Mouse (Mus musculus): ENCODE measurements at regions not wholly inside any gene's neighbourhood (a gene's known extent, or its start where the extent isn't known, plus 50 kb on each side); places are given as distances from the start of the nearest gene placed in this dataset.
A peak's percentile ranks its signal among the peaks of the same experiment; 100 is the strongest.

- ATAC-seq (ENCODE audit: low TSS enrichment) = peak; percentile 92
Measured at GRCm38 (mm10) chr13:110673536-110673935, 278.7 kb downstream of the Plk2 start.

GRCm38 (mm10) chr13:110683259-110684041 is 288.6 kb downstream of the Plk2 start:
- ATAC-seq (ENCODE audit: low TSS enrichment) = peak; percentile 80

GRCm38 (mm10) chr13:110688796-110689195 is 293.9 kb downstream of the Plk2 start:
- no peak for ATAC-seq (ENCODE audit: low TSS enrichment)

GRCm38 (mm10) chr13:110690501-110691255 is 295.8 kb downstream of the Plk2 start:
- no peak for ATAC-seq (ENCODE audit: low TSS enrichment)

- ATAC-seq (ENCODE audit: low TSS enrichment) = no peak
Measured at GRCm38 (mm10) chr13:110692696-110693095, 297.9 kb downstream of the Plk2 start.

GRCm38 (mm10) chr13:110694876-110695275 is 300.0 kb downstream of the Plk2 start:
- no peak for ATAC-seq (ENCODE audit: low TSS enrichment)

- ATAC-seq (ENCODE audit: low TSS enrichment) = no peak
Measured at GRCm38 (mm10) chr13:110696549-110696948, 301.7 kb downstream of the Plk2 start.

- peak; percentile 88 for ATAC-seq (ENCODE audit: low TSS enrichment)
Measured at GRCm38 (mm10) chr13:110704261-110704660, 309.4 kb downstream of the Plk2 start.

- ATAC-seq (ENCODE audit: low TSS enrichment) = no peak
Measured at GRCm38 (mm10) chr13:110710847-110711246, 316.0 kb downstream of the Plk2 start.

- ATAC-seq (ENCODE audit: low TSS enrichment) = no peak
Measured at GRCm38 (mm10) chr13:110712527-110712926, 317.7 kb downstream of the Plk2 start.

GRCm38 (mm10) chr13:110722170-110722569 is 327.3 kb downstream of the Plk2 start:
- peak; percentile 77 for ATAC-seq (ENCODE audit: low TSS enrichment)

- no peak for ATAC-seq (ENCODE audit: low TSS enrichment)
Measured at GRCm38 (mm10) chr13:110722752-110723151, 327.9 kb downstream of the Plk2 start.

GRCm38 (mm10) chr13:110724836-110725235 is 330.0 kb downstream of the Plk2 start:
- ATAC-seq (ENCODE audit: low TSS enrichment) = no peak

- no peak for ATAC-seq (ENCODE audit: low TSS enrichment)
Measured at GRCm38 (mm10) chr13:110725821-110726220, 331.0 kb downstream of the Plk2 start.

- ATAC-seq (ENCODE audit: low TSS enrichment) = no peak; the same call in 1 of the 2 replicates
Measured at GRCm38 (mm10) chr13:110735511-110735910, 340.7 kb downstream of the Plk2 start.

GRCm38 (mm10) chr13:110741576-110742206 is 346.8 kb downstream of the Plk2 start:
- ATAC-seq (ENCODE audit: low TSS enrichment) = peak; percentile 97

- ATAC-seq (ENCODE audit: low TSS enrichment) = no peak
Measured at GRCm38 (mm10) chr13:110747223-110747868, 352.5 kb downstream of the Plk2 start.

GRCm38 (mm10) chr13:110752746-110753145 is 357.9 kb downstream of the Plk2 start:
- ATAC-seq (ENCODE audit: low TSS enrichment) = no peak

GRCm38 (mm10) chr13:110754548-110754947 is 359.7 kb downstream of the Plk2 start:
- ATAC-seq (ENCODE audit: low TSS enrichment) = peak; percentile 72

GRCm38 (mm10) chr13:110756877-110757276 is 362.0 kb downstream of the Plk2 start:
- peak; percentile 52; the same call in 1 of the 2 replicates for ATAC-seq (ENCODE audit: low TSS enrichment)

GRCm38 (mm10) chr13:110769210-110769609 is 374.4 kb downstream of the Plk2 start:
- no peak for ATAC-seq (ENCODE audit: low TSS enrichment)

- ATAC-seq (ENCODE audit: low TSS enrichment) = no peak
Measured at GRCm38 (mm10) chr13:110775251-110775650, 380.4 kb downstream of the Plk2 start.
